Mouse (Mus musculus) forebrain, embryonic 14.5 days (tissue): Measurements from ENCODE around the gene 1190002N15Rik. TPM values are rescaled to one million over a fixed set of nuclear protein-coding genes. Genes with fewer than 3 reads are reported as not detected.

Experiments used
- ATAC-seq: fragments of 200-750 bp; cut with Nextera tagmentation; 2 replicates; pipeline ENCODE4 v1.8.0; 2017; ENCODE audit warnings: mild to moderate bottlenecking, moderate library complexity
- DNase-seq: peaks from one replicate; pipeline ENCODE4 v3.0.0-alpha.2; 2015; ENCODE audit warnings: low spot score
- H3K27ac ChIP-seq: fragments of 300-500 bp; sonication (generic); 2 replicates; pipeline ENCODE4 v1.5.1; 2014; ENCODE audit warnings: low read depth, mild to moderate bottlenecking, control low read depth, low read length, moderate library complexity
- H3K27me3 ChIP-seq: fragments of 300-500 bp; sonication (generic); replicated peaks from 2 replicates; pipeline ENCODE4 v1.6.1; 2014; ENCODE audit warnings: low read length, control low read depth, mixed read lengths; ENCODE audit not compliant: control insufficient read depth, insufficient read depth
- H3K36me3 ChIP-seq: fragments of 300-500 bp; sonication (generic); 2 replicates; pipeline ENCODE4 v1.6.1; 2014; ENCODE audit warnings: low read length, control low read depth; ENCODE audit not compliant: control insufficient read depth, insufficient read depth
- H3K4me1 ChIP-seq: fragments of 300-500 bp; sonication (generic); 2 replicates; pipeline ENCODE4 v1.6.1; 2014; ENCODE audit warnings: antibody characterized with exemption, low read length, control low read depth; ENCODE audit not compliant: control insufficient read depth, insufficient read depth
- H3K4me2 ChIP-seq: fragments of 300-500 bp; sonication (generic); 2 replicates; pipeline ENCODE4 v1.6.1; 2014; ENCODE audit warnings: mild to moderate bottlenecking, control low read depth, low read length
- H3K4me3 ChIP-seq: fragments of 300-500 bp; sonication (generic); 2 replicates; pipeline ENCODE4 v1.5.1; 2014; ENCODE audit warnings: low read depth, low read length, control low read depth
- H3K9ac ChIP-seq: fragments of 300-500 bp; sonication (generic); 2 replicates; pipeline ENCODE4 v1.6.1; 2014; ENCODE audit warnings: mild to moderate bottlenecking, low read length, control low read depth, moderate library complexity
- H3K9me3 ChIP-seq: fragments of 300-500 bp; sonication (generic); replicated peaks from 2 replicates; pipeline ENCODE4 v1.6.1; 2016; ENCODE audit warnings: low read length, control low read depth, mixed read lengths; ENCODE audit not compliant: control insufficient read depth
- WGBS: fragments of 180-500 bp; shearing (Covaris S2); extraction: QIAGEN DNeasy Blood & Tissue Kit; methylation state at CpG from one replicate; pipeline ENCODE4 v1.1.7; 2014; 5-methylcytosine and 5-hydroxymethylcytosine counted together
- polyA plus RNA-seq: library from polyadenylated mRNA; unstranded; fragments of >200 nt; fragmentation: Nextera tagmentation; extraction: Ambion mirVana; gene quantifications from 2 replicates; pipeline ENCODE4 v1.2.1, GENCODE M21; 2014

The 1190002N15Rik gene
- polyA plus RNA-seq, 1 experiment from 2014 or later, result 7.0 TPM

- no peaks in the 10 kb centered on the region for H3K36me3 ChIP-seq
- DNase-seq, result no peak
- no peaks in the 10 kb centered on the region for H3K4me1 ChIP-seq
- H3K9ac ChIP-seq, result no peak overlapping the region
- H3K27ac ChIP-seq, result no peak overlapping the region
- H3K9me3 ChIP-seq, result no peaks in the 10 kb centered on the region
- ATAC-seq, result peak; percentile 40; the same call in 1 of the 2 replicates
- H3K4me2 ChIP-seq, result no peak overlapping the region
- no peak overlapping the region for H3K4me3 ChIP-seq
- WGBS, result 81% methylated on average over 10 of the region's 10 CpGs
- H3K27me3 ChIP-seq, result no peaks in the 10 kb centered on the region
Observed at GRCm38 (mm10) chr9:94472963-94473582, 64.8 kb downstream of the 1190002N15Rik start.

- no peak overlapping the region for H3K9ac ChIP-seq
Observed at GRCm38 (mm10) chr9:94471485-94471884, 66.4 kb downstream of the 1190002N15Rik start.

More at GRCm38 (mm10) chr9:94471485-94471884, 66.4 kb downstream of the 1190002N15Rik start:
- WGBS, result 75% methylated on average over 2 of the region's 2 CpGs
- no peak overlapping the region for H3K27ac ChIP-seq
- ATAC-seq (no peak), DNase-seq (no peak)
- no peak overlapping the region for H3K4me3 ChIP-seq
- no peaks in the 10 kb centered on the region for H3K27me3 ChIP-seq
- no peaks in the 10 kb centered on the region for H3K9me3 ChIP-seq
- no peaks in the 10 kb centered on the region for H3K4me1 ChIP-seq
- H3K36me3 ChIP-seq, result no peaks in the 10 kb centered on the region
- no peak overlapping the region for H3K4me2 ChIP-seq

Other genes with a start within 250 kb of the 1190002N15Rik start
- 3.7 and 4.7 TPM in 2 replicates for gene Slc9a9, start 131.8 kb upstream of the 1190002N15Rik start, polyA plus RNA-seq